Mouse (Mus musculus) olfactory bulb, adult 2 months (tissue): ENCODE results near the gene Gramd1c.

Experiments used
- CTCF ChIP-seq: fragments of 200-500 bp; IDR thresholded peaks from 2 replicates; pipeline ENCODE4 v1.5.1; 2012; ENCODE audit warnings: low read depth, mild to moderate bottlenecking, low read length, moderate library complexity; ENCODE audit not compliant: insufficient read depth
- POLR2A ChIP-seq: fragments of 200-500 bp; IDR thresholded peaks from 2 replicates; pipeline ENCODE4 v1.6.1; 2012; ENCODE audit warnings: mild to moderate bottlenecking, low read depth, low read length, moderate library complexity; ENCODE audit not compliant: insufficient read depth

GRCm38 (mm10) chr16:43970426-43970825, 92.7 kb downstream of the Gramd1c start:
- TF ChIP-seq POLR2A: no peak
- TF ChIP-seq CTCF: no peak
